Mouse (Mus musculus) kidney, adult 11 months (tissue): ENCODE measurements around the gene Tlx1.
A peak's percentile ranks its signal among the peaks of the same experiment; 100 is the strongest.

Source experiments
- DNase-seq: peaks from one replicate; pipeline ENCODE4 v3.0.0; 2022

The Tlx1 gene

GRCm38 (mm10) chr19:45159491-45159890 is 9.0 kb downstream of the Tlx1 start:
- no peak for DNase-seq

DNA sequence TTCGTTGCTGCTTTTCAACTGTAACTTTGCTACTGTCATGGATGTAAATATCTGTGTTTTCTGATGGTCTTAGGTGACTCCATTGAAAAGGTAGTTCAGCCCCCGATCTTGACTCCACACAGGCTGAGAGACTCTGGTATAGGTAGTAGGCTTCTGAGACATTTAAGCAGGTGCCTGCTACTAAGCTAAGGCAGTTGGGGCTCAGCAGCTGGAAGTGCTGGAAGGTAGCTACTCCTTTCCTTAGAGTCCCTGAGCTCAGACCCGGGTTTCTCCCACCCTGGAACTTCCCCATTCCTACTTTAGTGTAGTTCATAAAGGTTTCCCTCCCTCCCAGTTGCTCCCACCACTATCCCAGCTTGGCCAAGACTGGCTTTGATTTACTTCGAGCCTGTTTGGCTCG is 9.5 kb downstream of the Tlx1 start:
- DNase-seq: no peak

GRCm38 (mm10) chr19:45160523-45160922 is 10.0 kb downstream of the Tlx1 start:
- DNase-seq: no peak

DNA sequence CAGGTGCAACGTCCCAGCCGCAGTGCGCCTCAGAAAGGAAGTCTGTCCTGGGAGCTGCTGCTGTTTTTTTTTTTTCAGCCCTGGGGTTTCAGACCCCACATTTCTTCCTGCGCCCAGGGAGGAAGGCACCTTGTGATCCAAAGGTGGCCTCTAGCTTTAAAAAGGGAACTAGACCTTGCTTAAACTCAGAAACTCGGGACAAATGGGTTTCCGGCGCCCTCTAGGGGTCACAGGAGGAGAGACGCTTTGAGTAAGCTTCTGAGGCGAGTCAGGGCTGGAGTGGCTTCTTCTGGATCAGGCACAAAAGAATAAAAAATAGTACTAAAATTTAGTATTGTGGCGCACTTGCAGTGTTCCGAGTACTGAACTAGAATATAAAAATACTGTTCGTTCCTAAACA is 10.6 kb downstream of the Tlx1 start:
- peak; percentile 31 for DNase-seq

DNA sequence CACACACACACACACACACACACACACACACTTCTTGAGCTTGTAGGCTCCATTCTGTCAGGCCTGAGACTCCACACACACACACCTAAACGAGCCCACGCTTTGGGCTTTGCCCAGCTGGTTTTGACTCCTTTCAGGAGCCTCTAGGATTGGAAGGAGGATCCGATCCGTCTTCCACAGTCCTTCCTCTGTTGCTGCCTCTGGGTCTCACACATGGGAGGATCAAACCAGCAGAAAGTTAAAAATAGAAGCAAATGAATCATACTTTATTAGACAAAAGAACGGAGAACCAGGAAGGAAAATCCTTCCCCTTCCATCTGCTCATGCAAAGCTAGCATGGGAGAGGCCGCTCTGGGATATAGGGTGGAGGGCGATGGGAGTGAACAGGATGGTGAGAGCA is 11.7 kb downstream of the Tlx1 start:
- no peak for DNase-seq

- no peak for DNase-seq
Measured at GRCm38 (mm10) chr19:45162871-45163270, 12.4 kb downstream of the Tlx1 start.

DNA sequence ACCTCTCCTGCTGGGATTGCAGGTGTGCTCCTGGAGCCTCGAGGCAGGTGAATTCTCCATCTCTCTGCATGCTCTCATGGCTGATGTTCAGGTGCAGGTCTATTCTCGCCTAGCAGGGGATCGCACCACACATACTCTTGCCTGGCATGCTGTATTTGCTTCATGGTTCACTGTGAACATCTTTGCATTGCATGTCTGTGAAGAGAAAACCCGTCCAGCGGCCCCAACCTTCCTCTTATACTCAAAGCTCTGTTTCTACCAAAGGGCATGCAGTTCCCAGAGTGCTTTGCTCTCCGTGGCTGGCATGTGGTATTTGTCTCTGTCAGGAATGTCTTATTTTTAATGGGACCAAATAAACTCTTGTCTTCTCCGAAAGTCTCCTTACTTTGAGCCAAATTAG is 20.0 kb downstream of the Tlx1 start:
- DNase-seq: no peak

- DNase-seq: no peak
Measured at GRCm38 (mm10) chr19:45174803-45175202, 24.3 kb downstream of the Tlx1 start.

DNA sequence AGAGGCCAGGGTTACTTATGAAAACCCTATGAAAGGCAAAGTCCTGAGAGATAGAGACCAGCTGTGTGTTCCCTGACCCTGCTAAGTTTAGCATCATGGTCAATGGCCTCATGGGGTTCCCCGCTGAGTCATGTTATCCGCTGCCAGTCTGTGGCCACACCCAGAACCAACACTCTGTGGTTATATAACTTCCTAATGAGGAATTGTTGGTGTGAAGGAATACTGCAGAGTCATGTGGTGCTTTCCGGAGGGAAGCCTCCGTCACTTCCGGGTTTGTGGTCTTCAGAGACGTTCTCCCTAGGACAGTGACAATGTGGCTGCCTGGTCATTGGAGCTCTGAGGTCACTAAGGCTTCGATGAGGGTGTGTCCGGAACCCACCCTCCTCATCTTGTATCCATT is 25.8 kb downstream of the Tlx1 start:
- no peak for DNase-seq

- DNase-seq: peak; percentile 18
Measured at GRCm38 (mm10) chr19:45177004-45177737, 26.7 kb downstream of the Tlx1 start.

- DNase-seq: no peak
Measured at GRCm38 (mm10) chr19:45179451-45179850, 29.0 kb downstream of the Tlx1 start.

DNA sequence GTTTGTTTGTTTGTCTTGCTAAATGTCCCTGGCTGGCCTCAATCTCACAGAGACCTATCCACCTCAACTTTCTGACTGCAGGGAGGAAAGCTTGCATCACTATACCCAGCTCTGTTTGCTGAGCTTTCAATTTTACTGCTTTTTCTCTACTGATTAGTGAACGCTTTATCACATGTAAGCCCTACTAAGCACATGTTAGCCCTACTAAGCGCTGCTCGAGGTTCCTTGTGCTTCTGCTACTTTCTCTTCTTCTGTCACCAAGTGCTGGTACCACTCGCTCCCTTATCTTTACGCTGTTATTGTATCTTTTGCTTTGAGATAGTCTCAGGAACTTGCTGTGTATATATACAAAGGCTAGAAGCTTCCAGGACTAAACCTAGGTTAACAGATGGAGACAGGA is 30.0 kb downstream of the Tlx1 start:
- DNase-seq: no peak

- DNase-seq: no peak
Measured at GRCm38 (mm10) chr19:45194651-45195050, 44.2 kb downstream of the Tlx1 start.

DNA sequence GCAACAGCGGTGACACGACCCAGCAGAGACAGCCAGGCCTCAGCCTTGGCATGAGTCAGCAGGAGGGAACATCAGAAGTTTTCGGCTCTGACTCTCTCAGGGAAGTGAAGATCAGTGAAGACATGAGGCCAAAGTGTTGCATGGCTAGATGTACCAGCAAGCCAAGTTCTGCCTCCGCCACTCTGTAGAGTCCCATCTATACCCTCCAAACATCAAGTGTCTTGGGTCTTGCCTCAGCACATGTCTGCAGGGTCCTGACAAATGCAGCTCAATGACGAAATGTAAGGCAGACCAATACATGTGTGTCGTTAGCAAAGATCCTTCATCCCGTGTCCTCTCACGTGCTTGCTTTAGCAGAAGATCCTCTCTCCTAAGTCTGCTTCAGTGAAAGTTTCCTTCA is 46.5 kb downstream of the Tlx1 start:
- no peak for DNase-seq

DNA sequence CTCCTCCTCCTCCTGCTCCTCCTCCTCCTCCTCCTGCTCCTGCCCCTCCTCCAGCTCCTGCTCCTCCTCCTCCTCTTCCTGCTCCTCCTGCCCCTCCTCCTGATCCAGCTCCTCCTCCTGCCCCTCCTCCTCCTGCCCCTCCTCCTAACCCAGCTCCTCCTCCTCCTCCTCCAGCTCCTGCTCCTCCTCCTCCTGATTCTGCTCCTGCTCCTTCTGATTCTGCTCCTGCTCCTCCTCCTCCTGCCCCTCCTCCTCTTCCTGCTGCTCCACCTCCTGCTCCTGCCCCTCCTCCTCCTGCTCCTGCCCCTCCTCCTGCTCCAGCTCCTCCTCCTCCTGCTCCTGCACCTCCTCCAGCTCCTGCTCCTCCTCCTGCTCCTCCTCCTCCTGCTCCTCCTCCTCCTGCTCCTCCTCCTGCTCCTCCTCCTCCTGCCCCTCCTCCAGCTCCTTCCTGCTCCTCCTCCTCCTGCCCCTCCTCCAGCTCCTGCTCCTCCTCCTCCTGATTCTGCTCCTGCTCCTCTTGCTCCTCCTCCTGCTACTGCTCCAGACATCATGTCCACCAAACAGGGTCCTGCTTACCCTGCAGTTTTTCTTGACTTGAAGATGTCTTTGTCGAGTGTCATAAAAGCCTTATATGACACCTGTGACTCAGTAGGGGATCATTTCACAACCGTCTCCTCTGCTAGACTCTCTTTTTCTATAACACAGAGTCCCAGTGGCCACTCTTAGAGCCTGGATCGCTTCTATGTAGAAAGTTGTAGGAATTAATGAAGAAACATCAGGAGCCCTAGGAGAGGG is 55.0 kb downstream of the Tlx1 start:
- DNase-seq: no peak
